Mouse (Mus musculus) spleen, postnatal 10 days (tissue): Measurements from ENCODE around the gene Gm47996.

Experiments used
- DNase-seq, 2 experiments: peaks; one replicate each; pipeline ENCODE4 v3.0.0; 2021 to 2022; ENCODE audit warnings: low spot score in 2 of 2

Gm47996 gene

DNA sequence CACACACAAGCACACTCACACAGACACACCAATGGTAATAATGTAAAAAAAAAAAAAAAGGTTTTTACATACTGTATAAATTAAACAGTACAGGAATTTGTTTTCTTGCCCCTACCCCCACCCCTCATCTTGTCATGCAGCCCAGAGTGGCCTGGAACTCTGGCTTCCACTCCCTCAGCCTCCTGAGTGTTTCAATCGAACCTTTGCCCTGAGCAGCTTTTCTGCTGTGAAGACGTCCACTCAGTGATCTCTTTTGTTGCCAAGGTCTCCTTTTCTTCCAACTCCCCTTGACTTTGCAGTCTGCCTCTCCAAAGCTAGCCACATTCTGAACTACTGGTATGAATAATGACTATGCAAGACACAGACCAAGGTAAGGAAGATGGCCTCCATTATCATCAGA is 35.9 kb downstream of the Gm47996 start:
- no peak for DNase-seq

DNA sequence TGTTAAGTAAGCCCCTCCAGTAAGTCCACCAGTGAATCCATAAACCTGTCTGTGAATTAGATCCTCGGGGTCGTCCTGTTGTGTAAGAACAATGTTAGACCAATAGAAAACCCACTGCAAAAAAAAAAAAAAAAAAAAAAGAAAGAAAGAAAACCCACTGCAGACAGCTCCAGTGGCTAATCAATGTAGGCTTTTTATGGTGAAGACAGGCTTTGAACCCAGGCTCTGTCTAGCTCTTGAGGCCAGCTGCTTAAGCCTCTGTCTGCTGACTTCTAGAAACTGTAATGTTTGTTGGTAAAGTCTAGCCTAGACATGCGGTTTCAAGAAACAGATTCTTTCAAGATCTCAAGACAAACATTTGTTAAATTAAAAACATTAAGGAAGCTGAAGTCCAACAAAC is 40.2 kb downstream of the Gm47996 start:
- DNase-seq = no peak

GRCm38 (mm10) chr1:151250529-151251193 is 40.7 kb downstream of the Gm47996 start:
- DNase-seq = peak in 1 of 2 experiments; percentile 36

DNA sequence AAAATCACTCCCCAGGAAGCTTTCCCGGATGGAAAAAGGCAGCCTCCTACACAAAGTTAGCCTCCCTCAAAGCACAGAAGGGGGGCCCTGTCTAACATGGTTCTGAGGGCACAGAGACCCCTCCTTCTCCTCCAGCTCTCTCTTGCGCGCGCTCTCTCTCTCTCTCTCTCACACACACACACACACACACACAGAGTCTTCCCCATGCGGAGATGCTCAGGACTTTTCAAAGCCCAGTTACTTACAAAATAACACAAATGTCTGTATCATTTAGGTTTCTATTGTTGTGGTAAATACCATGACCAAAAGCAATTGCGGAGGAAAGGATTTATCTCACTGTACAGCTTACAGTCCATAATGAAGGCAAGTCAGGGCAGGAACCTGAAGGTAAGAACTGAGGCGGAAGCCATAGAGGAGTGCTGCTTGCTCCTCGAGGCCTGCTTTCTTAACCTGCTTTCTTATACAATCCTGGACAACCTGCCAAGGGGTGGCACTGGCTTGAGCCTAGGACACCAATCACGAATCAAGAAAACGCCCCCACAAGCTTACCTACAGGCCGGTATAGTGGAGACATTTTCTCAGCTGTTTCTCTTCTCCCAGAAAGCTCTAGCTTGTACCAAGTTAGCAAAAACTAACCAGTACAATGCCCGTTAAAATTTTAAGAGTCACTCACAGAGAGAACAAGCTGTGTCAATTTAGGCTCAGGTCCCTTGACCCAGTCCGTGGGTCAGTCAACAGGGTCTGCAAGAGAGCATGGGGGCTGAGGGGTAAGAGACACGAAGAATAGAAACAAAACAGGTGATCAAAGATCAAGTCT is 41.5 kb downstream of the Gm47996 start:
- no peak for DNase-seq

GRCm38 (mm10) chr1:151255422-151255821 is 45.5 kb downstream of the Gm47996 start:
- no peak for DNase-seq

DNA sequence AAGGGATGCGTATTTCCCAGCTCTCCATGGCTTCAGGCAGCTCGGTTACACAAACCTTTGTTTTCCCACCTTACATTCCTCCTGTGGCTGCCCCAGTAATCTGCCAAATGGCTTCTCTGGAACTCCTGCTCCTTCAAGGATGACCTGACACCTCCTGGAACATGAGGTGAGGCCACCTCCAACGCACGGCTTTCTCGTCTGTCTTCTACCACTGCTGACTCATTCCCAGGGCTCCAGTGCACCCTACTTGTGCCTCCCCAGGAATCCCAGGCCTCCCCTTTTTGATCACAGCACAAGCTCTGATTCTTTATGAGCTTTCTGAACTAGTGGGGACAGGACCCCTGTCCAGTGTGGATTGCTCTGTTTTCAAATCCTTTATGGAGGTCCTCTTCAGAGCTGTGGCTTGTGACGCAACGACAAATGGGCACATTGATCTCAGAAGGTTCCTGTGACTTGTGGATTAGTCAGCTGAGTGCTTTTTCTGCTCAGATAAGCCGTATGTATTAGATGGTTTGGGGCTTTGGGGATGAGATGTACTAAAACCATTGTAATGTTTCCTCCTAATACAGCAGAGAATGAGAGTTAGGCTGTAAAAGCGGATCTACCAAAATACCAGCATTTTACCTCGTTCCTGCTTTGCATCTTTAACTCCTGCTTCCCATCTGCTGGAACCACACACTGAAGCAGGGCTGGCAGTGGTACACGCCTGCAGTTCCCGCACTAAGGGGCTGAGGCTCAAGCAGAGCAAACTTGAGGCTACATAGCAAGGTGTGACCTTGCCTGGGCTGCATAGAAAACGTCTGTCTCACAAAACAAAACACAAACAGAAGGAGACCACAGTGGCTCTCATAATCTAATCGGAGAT is 48.4 kb downstream of the Gm47996 start:
- no peak for DNase-seq

- DNase-seq = no peak
Observed at GRCm38 (mm10) chr1:151259061-151259460, 49.1 kb downstream of the Gm47996 start.
